Mouse (Mus musculus) layer of hippocampus, postnatal 10 days (tissue): ENCODE measurements around the gene Eras. TPM values are rescaled to one million over a fixed set of nuclear protein-coding genes. Genes with fewer than 3 reads are reported as not detected.
"Not testable (repeated sequence)": the region's sequence is repeated elsewhere in the genome, so short reads cannot be mapped to it uniquely, and the experiment has no call there.

Experiments used
- DNase-seq, 2 experiments: peaks; one replicate each; pipeline ENCODE4 v3.0.0; 2021; ENCODE audit warnings: low spot score in 2 of 2
- total RNA-seq, 2 experiments: library from RNA; stranded (reverse); gene quantifications; 2 replicates each; pipeline ENCODE4 v1.2.3; 2021

Eras gene
- total RNA-seq, 2 experiments from 2014 or later = not detected

- peak in 1 of 2 experiments; percentile 46 for DNase-seq
These were observed 12.7 kb downstream of the Eras start for GRCm38 (mm10) chrX:7915669-7916068.

GRCm38 (mm10) chrX:7910473-7910872 is 17.9 kb downstream of the Eras start:
- no peak for DNase-seq

GRCm38 (mm10) chrX:7909242-7909641 is 19.2 kb downstream of the Eras start, which contains the start of gene Gm10490:
Gene Gm10490, plus strand, starts transcription at chrX:7909542.
- not testable (repeated sequence) for DNase-seq

GRCm38 (mm10) chrX:7907735-7908134 is 20.7 kb downstream of the Eras start, which contains the start of gene Gm10491:
Gene Gm10491, minus strand, starts transcription at chrX:7907835.
- no peak for DNase-seq

- no peak for DNase-seq
These were observed 24.0 kb downstream of the Eras start for GRCm38 (mm10) chrX:7904441-7904840.

- DNase-seq = peak; percentile 72 to 81
These were observed 29.2 kb downstream of the Eras start, which contains the start of the genes Pqbp1 and Timm17b for GRCm38 (mm10) chrX:7898880-7899874. Gene Pqbp1, minus strand, starts transcription at chrX:7899269. Gene Timm17b, plus strand, starts transcription at chrX:7899357.

GRCm38 (mm10) chrX:7898211-7898610 is 30.2 kb downstream of the Eras start:
- DNase-seq = no peak

GRCm38 (mm10) chrX:7883841-7884567 is 44.4 kb downstream of the Eras start, which contains the start of gene Slc35a2:
Gene Slc35a2, plus strand, starts transcription at chrX:7884028.
- peak; percentile 64 to 74 for DNase-seq

GRCm38 (mm10) chrX:7879819-7880218 is 48.6 kb downstream of the Eras start:
- peak; percentile 51 to 66 for DNase-seq

- DNase-seq = peak in 1 of 2 experiments; percentile 36
These were observed 49.9 kb downstream of the Eras start for GRCm38 (mm10) chrX:7878495-7878894.

- peak; percentile 72 to 78 for DNase-seq
These were observed 50.4 kb downstream of the Eras start, which contains the start of gene Pim2 for GRCm38 (mm10) chrX:7878007-7878419. Gene Pim2, plus strand, starts transcription at chrX:7878262.

Other genes with a start within 250 kb of the Eras start
- under 1 TPM in 1 of 2 experiments, not detected in 1; 0.42 TPM for gene Magix, start 247.4 kb downstream of the Eras start, total RNA-seq
- 10 to 100 TPM; 35.5 to 38.4 TPM for gene Gpkow, start 231.5 kb downstream of the Eras start, total RNA-seq
- gene Wdr45, start 214.3 kb downstream of the Eras start, total RNA-seq = 10 to 100 TPM; 34.3 to 41.8 TPM
- gene Gm45208, start 206.4 kb downstream of the Eras start, total RNA-seq = not detected
- 10 to 100 TPM; 85.0 to 98.9 TPM for gene Praf2, start 200.2 kb downstream of the Eras start, total RNA-seq
- gene Ccdc120, start 177.7 kb downstream of the Eras start, total RNA-seq = 10 to 100 TPM; 23.0 to 24.5 TPM
- 10 to 100 TPM; 28.8 to 38.6 TPM for gene Tfe3, start 166.0 kb downstream of the Eras start, total RNA-seq
- 10 to 100 TPM; 86.1 to 93.0 TPM for gene Gripap1, start 138.8 kb downstream of the Eras start, total RNA-seq
- 10 to 100 TPM; 11.8 to 12.0 TPM for gene Kcnd1, start 106.3 kb downstream of the Eras start, total RNA-seq
- gene Otud5, start 87.2 kb downstream of the Eras start, total RNA-seq = 10 to 100 TPM; 67.3 to 67.8 TPM
- 10 to 100 TPM; 39.1 to 39.9 TPM for gene Pim2, start 50.3 kb downstream of the Eras start, total RNA-seq
- 10 to 100 TPM; 46.7 to 47.4 TPM for gene Slc35a2, start 44.6 kb downstream of the Eras start, total RNA-seq
- gene Pqbp1, start 29.3 kb downstream of the Eras start, total RNA-seq = 10 to 100 TPM; 79.4 to 87.7 TPM
- gene Timm17b, start 29.2 kb downstream of the Eras start, total RNA-seq = 10 to 100 TPM; 31.8 to 33.2 TPM
- not detected for gene Gm10491, start 20.8 kb downstream of the Eras start, total RNA-seq
- gene Gm10490, start 19.1 kb downstream of the Eras start, total RNA-seq = not detected
- gene Pcsk1n, start 8.8 kb downstream of the Eras start, total RNA-seq = 100 to 1,000 TPM; 307 to 355 TPM
- gene Hdac6, start 19.3 kb upstream of the Eras start, total RNA-seq = 10 to 100 TPM; 59.2 to 60.6 TPM
- gene Gata1, start 49.5 kb upstream of the Eras start, total RNA-seq = not detected
- gene Glod5, start 89.9 kb upstream of the Eras start, total RNA-seq = 1 to 10 TPM in 1 of 2 experiments, under 1 TPM in 1; 0.78 to 1.2 TPM
- gene Suv39h1, start 146.2 kb upstream of the Eras start, total RNA-seq = 10 to 100 TPM; 30.4 to 30.7 TPM
- 1 to 10 TPM; 1.2 to 1.7 TPM for gene Was, start 161.9 kb upstream of the Eras start, total RNA-seq
- 100 to 1,000 TPM; 219 to 231 TPM for gene Wdr13, start 204.3 kb upstream of the Eras start, total RNA-seq
- gene Rbm3, start 217.3 kb upstream of the Eras start, total RNA-seq = 100 to 1,000 TPM; 248 to 315 TPM
- gene Tbc1d25, start 247.6 kb upstream of the Eras start, total RNA-seq = 10 to 100 TPM; 15.1 to 16.0 TPM